Mouse (Mus musculus) kidney, postnatal 0 days (tissue): ENCODE results near the gene Col6a2. TPM values are rescaled to one million over a fixed set of nuclear protein-coding genes. Genes with fewer than 3 reads are reported as not detected.

Experiments used
- ATAC-seq: fragments of 200-750 bp; cut with Nextera tagmentation; replicated peaks from 2 replicates; pipeline ENCODE4 v1.8.0; 2017; ENCODE audit warnings: low read depth, moderate number of reproducible peaks, moderate TSS enrichment, moderate library complexity; ENCODE audit not compliant: low FRiP score
- DNase-seq: peaks from one replicate; pipeline ENCODE4 v3.0.0-alpha.2; 2016; ENCODE audit warnings: low spot score
- H3K27ac ChIP-seq: fragments of 300-500 bp; sonication (generic); 2 replicates; pipeline ENCODE4 v1.5.1; 2014; ENCODE audit warnings: mild to moderate bottlenecking
- H3K27me3 ChIP-seq: fragments of 300-500 bp; sonication (generic); 2 replicates; pipeline ENCODE4 v1.6.1; 2014; ENCODE audit warnings: low read length, mixed read lengths; ENCODE audit not compliant: insufficient read depth
- H3K36me3 ChIP-seq: fragments of 300-500 bp; sonication (generic); 2 replicates; pipeline ENCODE4 v1.6.1; 2014; ENCODE audit warnings: low read length, mixed read lengths; ENCODE audit not compliant: insufficient read depth
- H3K4me1 ChIP-seq: fragments of 300-500 bp; sonication (generic); replicated peaks from 2 replicates; pipeline ENCODE4 v1.6.1; 2014; ENCODE audit warnings: antibody characterized with exemption, low read length, mixed read lengths; ENCODE audit not compliant: insufficient read depth
- H3K4me2 ChIP-seq: fragments of 300-500 bp; sonication (generic); 2 replicates; pipeline ENCODE4 v1.6.1; 2014; ENCODE audit warnings: mild to moderate bottlenecking, low read length, moderate library complexity, mixed read lengths
- H3K4me3 ChIP-seq: fragments of 300-500 bp; sonication (generic); replicated peaks from 2 replicates; pipeline ENCODE4 v1.5.1; 2014; ENCODE audit warnings: low read depth, low read length
- H3K9ac ChIP-seq: fragments of 300-500 bp; sonication (generic); 2 replicates; pipeline ENCODE4 v1.6.1; 2014; ENCODE audit warnings: low read depth, low read length
- H3K9me3 ChIP-seq: fragments of 300-500 bp; sonication (generic); replicated peaks from 2 replicates; pipeline ENCODE4 v1.6.1; 2016; ENCODE audit warnings: low read length, inconsistent platforms, mixed read lengths
- CTCF ChIP-seq: IDR thresholded peaks from 2 replicates; pipeline ENCODE4 v1.5.1; 2016; ENCODE audit warnings: antibody characterized with exemption, low read depth, mild to moderate bottlenecking, moderate library complexity
- WGBS: fragments of 180-500 bp; shearing (Covaris S2); extraction: QIAGEN DNeasy Blood & Tissue Kit; methylation state at CpG from one replicate; pipeline ENCODE4 v1.1.7; 2014; 5-methylcytosine and 5-hydroxymethylcytosine counted together
- polyA plus RNA-seq: library from polyadenylated mRNA; unstranded; fragments of >200 nt; fragmentation: Nextera tagmentation; extraction: Ambion mirVana; gene quantifications from 2 replicates; pipeline ENCODE4 v1.2.1, GENCODE M21; 2015

Gene Col6a2
- polyA plus RNA-seq: 63.9 and 64.2 TPM in 2 replicates

- Histone ChIP-seq H3K4me3 (peak within 1 kb of the TSS; percentile 39), H3K27ac (peak within 1 kb of the TSS; percentile 42), H3K4me1 (no peaks in the 10 kb centered on the region), H3K36me3 (no peaks in the 10 kb centered on the region), H3K9me3 (no peaks in the 10 kb centered on the region), H3K4me2 (peak within 1 kb of the TSS; percentile 56), H3K9ac (peak within 1 kb of the TSS; percentile 58), H3K27me3 (no peaks in the 10 kb centered on the region)
- 3% methylated on average over 27 of the region's 31 CpGs for WGBS
- TF ChIP-seq CTCF: peak; percentile 83
- ATAC-seq (peak; percentile 95), DNase-seq (peak; percentile 96)
Observed at GRCm38 (mm10) chr10:76622928-76623680, at the start of gene Col6a2. Gene Col6a2 (minus strand): TSS chr10:76623630.

- H3K36me3 ChIP-seq: no peaks in the 10 kb centered on the region
- H3K9me3 ChIP-seq: no peaks in the 10 kb centered on the region
- WGBS: 81% methylated on average over 9 of the region's 9 CpGs
- TF ChIP-seq CTCF: no peak
- H3K27me3 ChIP-seq: no peaks in the 10 kb centered on the region
- H3K9ac ChIP-seq: no peak overlapping the region
- no peak overlapping the region for H3K4me2 ChIP-seq
- ATAC-seq (no peak), DNase-seq (no peak)
- H3K4me1 ChIP-seq: no peaks in the 10 kb centered on the region
- H3K4me3 ChIP-seq: no peak overlapping the region
- H3K27ac ChIP-seq: no peak overlapping the region
Observed at GRCm38 (mm10) chr10:76671939-76672338, 48.5 kb upstream of the Col6a2 start.

GRCm38 (mm10) chr10:76668947-76669284 lies 45.5 kb upstream of the Col6a2 start:
- Histone ChIP-seq H3K4me2 (no peak overlapping the region), H3K9me3 (0 out of 2 replicates have a peak, but pooled peaks cover 3% of the 10 kb centered on the region), H3K27ac (no peak overlapping the region), H3K4me1 (no peaks in the 10 kb centered on the region), H3K27me3 (no peaks in the 10 kb centered on the region), H3K36me3 (no peaks in the 10 kb centered on the region), H3K9ac (no peak overlapping the region), H3K4me3 (no peak overlapping the region)
- TF ChIP-seq CTCF: no peak
- DNase-seq (peak; percentile 67), ATAC-seq (no peak)
- 29% methylated on average over 7 of the region's 7 CpGs for WGBS

DNA sequence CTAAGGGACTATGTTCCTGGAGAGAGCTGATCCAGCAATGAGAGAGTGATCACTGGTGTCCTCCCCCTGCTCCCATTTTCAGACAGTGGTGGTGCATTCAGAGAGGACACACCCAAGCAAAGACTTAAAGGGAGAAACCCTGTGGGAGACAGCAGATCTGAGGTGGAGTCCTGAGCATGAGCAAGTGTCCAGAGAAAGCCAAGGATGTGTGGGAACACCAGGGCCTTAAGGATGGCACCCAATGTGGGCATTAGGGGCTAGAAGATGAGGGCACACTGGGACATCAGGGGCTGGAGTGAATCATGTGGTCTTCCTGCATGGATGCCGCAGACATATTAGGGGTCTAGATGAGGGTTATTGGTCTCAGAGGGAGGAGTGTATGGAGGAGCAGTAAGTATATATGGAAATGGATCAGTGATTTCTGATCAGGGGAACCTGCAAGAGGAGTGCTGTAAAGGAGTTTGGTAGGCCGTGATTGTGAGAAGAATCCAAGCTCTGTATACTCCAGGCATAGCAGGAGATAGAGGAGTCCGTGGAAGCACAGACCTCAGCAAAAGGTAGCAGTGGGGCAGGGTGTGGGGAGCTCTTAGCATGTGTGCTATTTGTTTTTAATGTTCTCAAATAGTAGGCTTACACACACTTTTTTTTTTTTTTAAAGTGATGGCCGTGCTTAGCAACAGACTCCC lies 45.0 kb upstream of the Col6a2 start:
- H3K4me2 ChIP-seq: no peak overlapping the region
- H3K9ac ChIP-seq: no peak overlapping the region
- 0 out of 2 replicates have a peak, but pooled peaks cover 3% of the 10 kb centered on the region for H3K9me3 ChIP-seq
- H3K27ac ChIP-seq: no peak overlapping the region
- DNase-seq: no peak
- no peaks in the 10 kb centered on the region for H3K4me1 ChIP-seq
- H3K36me3 ChIP-seq: no peaks in the 10 kb centered on the region
- no peaks in the 10 kb centered on the region for H3K27me3 ChIP-seq
- whole genome bisulfite sequencing: 72% methylated on average over 4 of the region's 4 CpGs
- H3K4me3 ChIP-seq: no peak overlapping the region
- no peak for TF ChIP-seq CTCF
- no peak for ATAC-seq

- no peak overlapping the region for H3K27ac ChIP-seq
- H3K36me3 ChIP-seq: no peaks in the 10 kb centered on the region
- 0 out of 2 replicates have a peak, but pooled peaks cover 3% of the 10 kb centered on the region for H3K9me3 ChIP-seq
- no peaks in the 10 kb centered on the region for H3K4me1 ChIP-seq
- DNase-seq (no peak), ATAC-seq (no peak)
- H3K9ac ChIP-seq: no peak overlapping the region
- H3K4me3 ChIP-seq: no peak overlapping the region
- no peak overlapping the region for H3K4me2 ChIP-seq
- TF ChIP-seq CTCF: no peak
- no peaks in the 10 kb centered on the region for H3K27me3 ChIP-seq
- 80% methylated on average over 1 of the region's 1 CpGs for WGBS
Observed at GRCm38 (mm10) chr10:76667197-76667805, 43.9 kb upstream of the Col6a2 start.

GRCm38 (mm10) chr10:76665551-76665950 lies 42.1 kb upstream of the Col6a2 start:
- Histone ChIP-seq H3K36me3 (no peaks in the 10 kb centered on the region), H3K27me3 (no peaks in the 10 kb centered on the region), H3K27ac (no peak overlapping the region), H3K9me3 (0 out of 2 replicates have a peak, but pooled peaks cover 3% of the 10 kb centered on the region), H3K4me2 (no peak overlapping the region), H3K4me3 (no peak overlapping the region), H3K4me1 (no peaks in the 10 kb centered on the region), H3K9ac (no peak overlapping the region)
- DNase-seq (no peak), ATAC-seq (no peak)
- no peak for TF ChIP-seq CTCF
- WGBS: 89% methylated on average over 11 of the region's 11 CpGs
